Mouse (Mus musculus) gastrocnemius, adult 2 months (tissue): Measurements from ENCODE around the gene Slc38a1. TPM values are rescaled to one million over a fixed set of nuclear protein-coding genes. Genes with fewer than 3 reads are reported as not detected.
A peak's percentile ranks its signal among the peaks of the same experiment; 100 is the strongest.

Experiments
- DNase-seq: peaks from one replicate; pipeline ENCODE4 v3.0.0; 2022
- H3K27ac ChIP-seq: fragments of 200-600 bp; 2 replicates; pipeline ENCODE4 v1.8.1; 2022; ENCODE audit warnings: mild to moderate bottlenecking
- H3K4me3 ChIP-seq: fragments of 200-600 bp; 2 replicates; pipeline ENCODE4 v1.8.1; 2022; ENCODE audit warnings: mild to moderate bottlenecking, moderate library complexity
- CTCF ChIP-seq: fragments of 200-600 bp; IDR thresholded peaks from 2 replicates; pipeline ENCODE4 v1.8.1; 2022; ENCODE audit warnings: antibody characterized with exemption, mild to moderate bottlenecking, moderate library complexity
- intact Hi-C: fragments of 180-260 bp; cut with DNase I; formaldehyde crosslinking; loops from one replicate; pipeline ENCODE4 v1.15.1; 2025
- total RNA-seq, 2 experiments: library from RNA; stranded (reverse); gene quantifications; 2 replicates each; pipeline ENCODE4 v1.2.3; 2021

Slc38a1 gene
- total RNA-seq, 2 experiments from 2014 or later = 1.0 to 1.3 TPM

GRCm38 (mm10) chr15:96597116-96597515 is 45.6 kb downstream of the Slc38a1 start:
- no peak for TF ChIP-seq CTCF
- Histone ChIP-seq H3K27ac (no peak overlapping the region), H3K4me3 (no peak overlapping the region)
- intact Hi-C loops = no loop called here
- no peak for DNase-seq

DNA sequence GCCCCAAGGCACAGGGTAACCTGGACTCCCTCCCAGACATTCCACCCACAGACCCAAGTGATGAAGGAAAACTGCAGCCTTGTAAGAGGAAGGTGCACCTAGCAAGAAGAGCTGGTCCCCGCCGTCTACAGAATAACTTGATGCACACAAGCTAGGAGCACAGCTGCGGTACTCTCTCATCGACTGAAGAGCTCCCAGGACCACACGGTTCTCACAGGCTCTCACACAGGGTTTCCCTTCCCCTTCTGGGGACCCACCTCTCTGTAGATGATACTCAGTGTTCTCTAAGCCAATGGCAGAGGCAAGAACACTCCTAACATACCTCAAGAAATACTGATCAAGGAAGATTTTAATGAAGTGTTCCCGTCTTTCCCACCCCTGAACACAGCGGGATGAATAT is 48.4 kb downstream of the Slc38a1 start:
- Histone ChIP-seq H3K4me3 (no peak overlapping the region), H3K27ac (no peak overlapping the region)
- TF ChIP-seq CTCF = no peak
- intact Hi-C loops = no loop called here
- no peak for DNase-seq

- TF ChIP-seq CTCF = no peak
- Histone ChIP-seq H3K27ac (no peak overlapping the region), H3K4me3 (no peak overlapping the region)
- intact Hi-C loops = no loop called here
- DNase-seq = no peak
These were observed 48.8 kb downstream of the Slc38a1 start for GRCm38 (mm10) chr15:96593866-96594265.

DNA sequence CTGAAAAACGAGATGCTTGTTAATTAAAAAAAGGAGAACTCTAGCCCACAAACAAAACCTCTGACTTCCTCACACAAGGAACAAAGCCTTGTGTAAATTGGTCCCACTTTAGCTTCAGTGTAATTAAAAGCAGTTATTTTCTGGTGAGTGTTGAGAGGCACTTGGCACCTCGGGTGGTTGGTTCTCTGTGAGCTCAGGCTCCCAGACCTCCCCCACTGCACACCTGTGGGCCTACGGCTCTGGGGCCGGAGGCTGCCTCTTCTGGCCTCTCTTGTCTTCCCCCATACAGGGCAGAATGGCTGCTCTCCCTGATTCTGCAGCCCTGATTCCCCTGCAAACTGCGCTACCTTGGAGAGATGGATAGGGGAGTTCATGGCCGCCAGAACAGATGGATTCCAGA is 49.3 kb downstream of the Slc38a1 start:
- DNase-seq = no peak
- no peak for TF ChIP-seq CTCF
- Histone ChIP-seq H3K27ac (no peak overlapping the region), H3K4me3 (no peak overlapping the region)
- intact Hi-C loops = no loop called here

GRCm38 (mm10) chr15:96592976-96593375 is 49.7 kb downstream of the Slc38a1 start:
- Histone ChIP-seq H3K27ac (no peak overlapping the region), H3K4me3 (no peak overlapping the region)
- no peak for DNase-seq
- TF ChIP-seq CTCF = no peak
- intact Hi-C loops = no loop called here

DNA sequence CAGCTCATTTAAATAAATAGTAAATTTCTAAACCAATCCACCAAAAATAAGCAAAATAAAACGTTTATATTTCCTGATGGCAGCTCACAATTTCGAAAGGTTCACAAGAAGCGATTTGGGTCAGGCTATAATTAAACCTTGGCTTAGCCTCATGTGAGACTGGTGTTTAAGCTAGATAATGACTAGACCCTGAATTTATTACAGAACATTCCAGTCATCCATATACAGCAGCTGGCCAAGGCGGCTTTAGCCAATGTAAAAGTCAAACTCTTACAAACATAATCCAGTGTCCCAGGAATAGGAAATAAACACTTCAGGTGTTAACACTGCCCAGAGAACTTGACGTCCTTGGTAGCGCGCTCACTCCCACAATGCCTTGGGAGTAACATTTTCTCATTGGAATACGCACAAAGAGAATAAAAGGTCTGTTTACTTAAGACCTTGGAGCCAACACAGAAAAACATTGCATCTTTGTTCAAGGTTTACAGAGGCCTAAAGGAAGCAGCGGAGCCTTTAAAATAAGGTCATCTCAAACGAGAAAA is 50.8 kb downstream of the Slc38a1 start:
- Histone ChIP-seq H3K4me3 (no peak overlapping the region), H3K27ac (peak overlapping the region; percentile 2; the same call in 1 of the 2 replicates)
- intact Hi-C loops = no loop called here
- no peak for TF ChIP-seq CTCF
- no peak for DNase-seq

- intact Hi-C loops = no loop called here
- no peak overlapping the region for H3K4me3 ChIP-seq
- no peak for DNase-seq
- no peak for TF ChIP-seq CTCF
- H3K27ac ChIP-seq = no peak overlapping the region
These were observed 53.6 kb downstream of the Slc38a1 start for GRCm38 (mm10) chr15:96588996-96589657.

GRCm38 (mm10) chr15:96587998-96588397 is 54.7 kb downstream of the Slc38a1 start:
- intact Hi-C loops = no loop called here
- TF ChIP-seq CTCF = no peak
- Histone ChIP-seq H3K27ac (no peak overlapping the region), H3K4me3 (no peak overlapping the region)
- no peak for DNase-seq

- no peak overlapping the region for H3K27ac ChIP-seq
- no peak for DNase-seq
- H3K4me3 ChIP-seq = 0 out of 2 replicates have a peak overlapping the region, but pooled peaks have one; percentile 9
- TF ChIP-seq CTCF = no peak
- intact Hi-C loops = no loop called here
These were observed 59.2 kb downstream of the Slc38a1 start for GRCm38 (mm10) chr15:96583371-96584008.

DNA sequence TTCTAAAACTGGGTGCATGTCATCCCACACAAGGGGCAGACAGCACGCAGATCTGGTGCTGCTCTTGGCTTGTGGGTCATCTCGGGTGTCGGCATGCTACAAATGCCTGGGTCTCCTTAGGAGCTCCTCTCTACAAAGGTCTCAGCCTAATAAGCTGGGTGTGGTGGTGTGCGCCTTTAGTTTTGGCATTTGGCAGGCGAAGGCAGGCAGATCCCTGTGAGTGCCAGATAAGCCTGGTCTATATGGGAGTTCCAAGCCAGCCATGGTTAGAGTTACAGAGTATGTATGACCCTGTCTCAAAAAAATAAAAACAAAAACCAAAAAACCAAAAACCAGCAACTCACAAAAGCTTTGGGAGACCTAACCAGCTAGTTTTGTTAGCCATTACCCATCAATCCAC is 65.7 kb downstream of the Slc38a1 start:
- Histone ChIP-seq H3K27ac (no peak overlapping the region), H3K4me3 (no peak overlapping the region)
- TF ChIP-seq CTCF = no peak
- no peak for DNase-seq
- intact Hi-C loops = no loop called here

DNA sequence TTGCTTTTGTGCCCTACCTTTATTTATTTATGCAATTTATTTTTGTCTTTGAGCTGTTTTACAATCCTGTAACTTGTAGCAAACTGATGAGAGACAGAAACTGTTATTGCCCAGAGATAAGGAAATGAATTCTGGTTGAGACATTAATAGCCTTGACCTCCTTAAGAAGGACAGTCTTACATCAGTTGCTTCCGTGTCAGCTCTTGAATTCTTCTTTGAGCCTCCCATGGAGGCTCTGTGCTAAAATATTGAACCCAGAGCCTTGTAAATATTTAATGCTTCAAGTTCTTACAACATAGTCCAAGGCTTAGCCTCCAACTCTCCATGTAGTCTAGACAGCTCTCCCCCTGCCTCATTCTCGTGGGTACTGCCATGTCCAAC is 73.7 kb downstream of the Slc38a1 start:
- intact Hi-C loops = no loop called here
- H3K4me3 ChIP-seq = no peak overlapping the region
- DNase-seq = no peak
- TF ChIP-seq CTCF = no peak
- H3K27ac ChIP-seq = no peak overlapping the region

DNA sequence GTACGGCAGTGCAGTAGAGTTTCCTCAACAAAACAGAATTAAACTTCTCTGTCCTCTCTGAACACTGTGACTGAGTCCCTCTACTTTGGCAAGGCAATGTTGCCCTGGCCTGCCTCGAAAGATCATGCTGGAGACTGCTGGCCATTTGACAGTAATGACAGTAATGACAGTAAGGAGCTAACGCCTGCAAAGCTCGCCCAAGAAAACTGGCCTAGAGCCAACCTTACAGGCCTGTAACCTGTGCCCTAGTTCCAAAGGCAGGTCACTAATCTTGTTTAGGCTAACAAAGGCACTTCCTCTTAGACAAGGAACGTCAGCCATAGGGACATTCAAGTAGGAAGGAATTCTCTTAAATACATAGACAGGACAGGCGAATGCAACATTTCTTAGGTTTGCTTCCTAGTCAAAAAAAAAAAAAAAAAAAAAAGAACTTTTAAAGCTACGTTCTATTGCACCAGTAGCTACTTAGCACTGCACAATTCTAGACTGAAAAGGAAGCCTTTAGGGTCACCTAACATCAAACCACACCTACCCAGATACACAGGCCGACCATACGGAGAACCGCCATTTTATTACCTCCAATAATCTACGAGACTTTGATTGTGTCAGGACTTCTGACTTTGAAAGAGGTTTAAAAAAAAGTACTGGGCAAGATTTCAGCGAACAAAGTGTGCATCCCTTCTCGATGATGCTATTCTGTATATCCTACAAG is 74.3 kb downstream of the Slc38a1 start:
- Histone ChIP-seq H3K4me3 (no peak overlapping the region), H3K27ac (0 out of 2 replicates have a peak overlapping the region, but pooled peaks have one; percentile 0)
- TF ChIP-seq CTCF = no peak
- DNase-seq = peak; percentile 46
- intact Hi-C loops = no loop called here

DNA sequence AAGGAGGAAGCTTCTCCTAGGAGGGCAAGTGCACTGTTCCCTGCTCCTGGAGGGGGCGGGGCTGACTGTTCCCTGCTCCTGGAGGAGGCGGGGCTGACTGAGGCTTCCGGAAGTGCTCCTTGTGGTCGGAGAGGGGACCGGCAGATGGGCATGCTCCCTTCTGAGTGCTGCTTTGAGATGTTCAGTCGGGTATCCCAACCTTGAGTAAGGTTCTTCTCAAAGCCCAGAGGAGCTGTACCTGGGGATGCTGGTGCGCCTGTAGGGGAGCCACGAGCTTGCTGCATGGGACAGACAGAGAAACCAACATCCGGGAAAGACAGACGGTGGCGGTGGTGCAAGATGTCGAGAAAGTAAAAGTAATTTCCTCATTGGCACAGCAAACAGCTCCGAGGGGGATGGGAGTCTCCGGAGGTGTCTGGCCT is 75.9 kb downstream of the Slc38a1 start:
- intact Hi-C loops = no loop called here
- DNase-seq = peak; percentile 57
- peak; percentile 9; the same call in 1 of the 2 replicates for TF ChIP-seq CTCF
- no peak overlapping the region for H3K27ac ChIP-seq
- H3K4me3 ChIP-seq = peak overlapping the region; percentile 59
